Mouse (Mus musculus) activated CD4-positive, CD25-positive, alpha-beta regulatory T cell, adult 4 months (primary cell): ENCODE measurements around the gene Igfbp4. TPM values are rescaled to one million over a fixed set of nuclear protein-coding genes. Genes with fewer than 3 reads are reported as not detected.

Experiments
- ATAC-seq: one replicate; pipeline ENCODE4 v1.8.0; 2017
- polyA plus RNA-seq, 2 experiments: library from polyadenylated mRNA; unstranded; fragments of 100-300 nt; shearing (Covaris generic); gene quantifications; one replicate each; pipeline ENCODE4 v1.2.1; 2017

Igfbp4 gene
- polyA plus RNA-seq, 2 experiments from 2014 or later, result 33.7 to 43.6 TPM

DNA sequence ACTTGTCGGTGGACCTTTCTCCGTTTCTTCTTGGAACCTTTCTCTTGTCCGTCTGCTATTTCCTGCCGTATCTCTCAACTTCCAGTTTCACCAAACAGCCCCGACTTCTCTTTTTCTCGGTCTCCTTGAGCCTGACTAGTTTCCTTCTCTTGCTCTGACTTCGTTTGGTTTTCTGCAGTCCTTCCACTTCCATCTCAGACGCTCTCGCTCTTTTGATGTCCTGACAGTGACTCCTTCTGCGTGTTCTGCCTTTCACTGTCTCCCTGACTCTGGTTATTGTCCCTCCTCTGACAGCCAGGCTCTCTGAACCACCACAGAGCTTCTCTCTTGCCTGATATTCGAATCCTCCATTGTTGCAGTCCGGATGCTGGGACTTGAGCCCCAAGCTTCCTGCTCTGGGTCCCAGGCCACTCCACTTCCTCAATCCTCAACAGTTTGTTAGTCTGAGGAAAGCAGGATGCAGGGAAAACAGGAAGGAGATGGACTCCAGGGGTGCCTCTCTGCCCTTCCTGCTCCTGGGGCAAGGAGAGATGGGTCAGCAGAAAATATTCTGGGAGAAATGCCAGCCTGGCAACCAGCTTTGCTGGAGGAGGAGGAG, 1.9 kb downstream of the Igfbp4 start:
- ATAC-seq, result peak; percentile 21

DNA sequence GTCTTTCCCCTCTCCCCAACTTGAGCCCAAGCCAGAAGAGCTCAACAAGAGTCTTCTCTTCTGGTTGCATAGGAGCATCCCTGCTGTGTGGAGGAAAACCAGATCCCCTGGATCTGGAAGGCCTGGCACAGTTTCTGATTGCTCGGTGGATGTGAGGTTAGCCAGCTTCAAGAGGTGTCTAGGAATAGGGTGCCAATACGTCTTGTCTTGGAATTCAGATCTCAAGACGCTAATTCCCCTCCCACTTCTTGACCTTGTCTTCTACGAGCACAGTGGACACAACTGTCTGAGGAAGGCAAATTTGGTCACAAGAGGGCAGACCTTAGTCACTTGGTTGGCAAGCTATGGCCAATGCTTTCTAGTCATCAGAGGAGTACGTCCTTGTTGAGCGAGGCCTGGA, 2.6 kb downstream of the Igfbp4 start:
- ATAC-seq, result no peak

DNA sequence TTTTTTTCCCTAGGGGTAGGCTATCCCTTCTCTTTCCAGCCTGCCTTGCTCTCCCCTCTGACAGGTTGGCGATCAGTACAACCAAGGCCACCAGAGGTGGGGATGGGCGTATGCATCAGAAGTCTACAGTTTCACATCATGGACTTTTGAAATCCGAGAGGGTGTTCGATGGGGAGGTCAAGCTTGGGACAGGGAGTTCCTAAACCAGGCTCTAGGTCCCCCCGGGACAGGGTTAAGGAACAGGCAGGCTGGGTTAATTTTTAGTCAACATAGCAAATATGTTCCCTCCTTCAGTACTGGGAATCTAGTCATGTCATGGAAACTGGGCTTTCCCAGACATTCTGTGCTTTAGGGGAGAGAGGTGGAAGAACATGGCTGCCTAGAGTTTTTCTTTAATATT, 3.3 kb downstream of the Igfbp4 start:
- ATAC-seq, result no peak

DNA sequence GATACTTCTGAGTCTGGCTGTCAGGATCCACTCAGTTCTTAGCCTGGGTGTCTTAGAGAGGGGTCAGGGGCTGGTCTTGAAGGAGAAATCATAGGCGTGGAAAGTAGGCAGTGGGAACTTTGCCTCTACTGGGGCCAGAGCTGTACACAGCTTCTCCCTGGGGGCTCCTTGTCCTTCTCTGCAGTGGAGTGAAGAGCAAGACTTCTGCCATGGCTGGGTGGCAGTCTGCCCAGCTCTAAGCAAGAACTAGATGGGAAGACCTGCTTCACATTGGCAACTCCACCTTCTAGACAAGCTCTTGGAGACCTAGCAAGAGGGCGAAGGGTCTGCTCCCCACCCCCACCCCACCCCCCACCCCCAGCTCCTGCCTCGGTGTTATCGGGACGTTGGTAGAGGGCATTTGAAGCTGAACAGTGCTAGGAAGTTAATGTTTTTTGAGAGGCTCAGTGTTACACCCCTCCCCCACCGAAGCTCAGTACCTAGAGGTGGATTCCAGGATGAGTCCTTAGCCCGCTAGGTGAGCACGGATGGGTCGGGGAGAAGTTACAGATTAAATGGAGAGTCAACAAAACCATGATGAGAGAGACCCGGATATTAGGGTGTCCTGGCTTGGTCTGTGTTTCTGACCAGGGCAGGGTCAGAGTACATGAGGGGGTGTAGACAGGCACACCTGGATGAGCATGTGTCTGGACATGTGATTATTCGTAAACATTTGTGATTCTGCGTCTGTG, 4.3 kb downstream of the Igfbp4 start:
- ATAC-seq, result no peak

DNA sequence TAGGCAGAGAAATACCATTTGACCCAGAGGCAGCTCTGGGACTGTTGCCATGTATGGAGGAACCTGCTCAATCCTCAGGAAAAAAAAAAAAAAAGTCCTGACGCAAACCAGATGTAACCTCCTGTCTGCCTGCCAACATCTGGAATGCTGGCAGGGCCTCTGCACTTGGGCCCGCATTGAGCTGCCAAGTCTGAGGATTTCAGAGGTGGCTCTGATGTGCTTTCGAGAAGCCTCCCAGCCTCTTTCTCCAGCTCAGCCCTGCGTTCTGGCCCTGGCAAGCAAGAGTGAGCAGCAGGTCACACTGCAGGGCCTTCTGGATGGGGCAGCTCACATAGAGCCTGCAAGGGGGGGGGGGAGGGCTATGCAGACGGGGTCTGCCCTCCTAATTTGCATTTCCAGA, 6.1 kb downstream of the Igfbp4 start:
- no peak for ATAC-seq

DNA sequence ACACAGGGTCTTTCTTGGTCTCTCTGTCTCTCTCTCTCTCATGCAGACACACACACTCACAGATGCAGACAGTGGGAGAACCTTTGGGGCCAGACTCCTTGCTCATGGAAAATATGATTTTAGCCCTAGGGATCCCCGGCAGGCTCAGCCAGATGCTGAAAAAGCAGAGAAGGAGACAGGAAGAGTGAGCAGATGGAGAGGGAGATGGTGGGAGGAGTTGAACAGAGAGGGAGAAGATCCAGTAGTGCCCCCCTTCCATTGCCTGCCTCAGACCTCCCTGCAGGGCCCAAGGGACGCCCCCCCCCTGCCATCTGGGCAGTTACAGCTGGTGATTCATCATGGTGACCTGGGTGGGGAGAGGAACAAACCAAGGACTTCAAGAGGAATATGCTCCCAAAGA, 6.6 kb downstream of the Igfbp4 start:
- no peak for ATAC-seq

DNA sequence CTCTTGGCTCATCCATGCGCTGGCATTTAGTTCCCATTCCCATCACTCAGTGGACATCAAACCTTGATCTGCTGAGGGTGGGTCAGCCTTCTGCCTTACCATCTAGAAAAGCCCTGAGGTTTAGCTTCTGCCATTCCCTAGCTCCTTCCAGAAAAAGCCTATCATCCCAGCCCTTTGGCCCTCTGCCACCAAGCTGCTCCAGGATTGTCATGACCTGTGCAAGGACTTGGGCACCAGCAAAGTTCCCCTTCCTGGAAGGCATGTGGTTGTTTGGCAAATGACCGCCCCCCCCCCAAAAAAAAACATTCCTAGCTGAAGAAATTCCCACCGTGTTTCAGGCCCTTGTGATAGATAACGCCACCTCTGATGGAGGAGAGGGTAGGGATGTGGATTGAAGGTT, 14.1 kb downstream of the Igfbp4 start:
- no peak for ATAC-seq

DNA sequence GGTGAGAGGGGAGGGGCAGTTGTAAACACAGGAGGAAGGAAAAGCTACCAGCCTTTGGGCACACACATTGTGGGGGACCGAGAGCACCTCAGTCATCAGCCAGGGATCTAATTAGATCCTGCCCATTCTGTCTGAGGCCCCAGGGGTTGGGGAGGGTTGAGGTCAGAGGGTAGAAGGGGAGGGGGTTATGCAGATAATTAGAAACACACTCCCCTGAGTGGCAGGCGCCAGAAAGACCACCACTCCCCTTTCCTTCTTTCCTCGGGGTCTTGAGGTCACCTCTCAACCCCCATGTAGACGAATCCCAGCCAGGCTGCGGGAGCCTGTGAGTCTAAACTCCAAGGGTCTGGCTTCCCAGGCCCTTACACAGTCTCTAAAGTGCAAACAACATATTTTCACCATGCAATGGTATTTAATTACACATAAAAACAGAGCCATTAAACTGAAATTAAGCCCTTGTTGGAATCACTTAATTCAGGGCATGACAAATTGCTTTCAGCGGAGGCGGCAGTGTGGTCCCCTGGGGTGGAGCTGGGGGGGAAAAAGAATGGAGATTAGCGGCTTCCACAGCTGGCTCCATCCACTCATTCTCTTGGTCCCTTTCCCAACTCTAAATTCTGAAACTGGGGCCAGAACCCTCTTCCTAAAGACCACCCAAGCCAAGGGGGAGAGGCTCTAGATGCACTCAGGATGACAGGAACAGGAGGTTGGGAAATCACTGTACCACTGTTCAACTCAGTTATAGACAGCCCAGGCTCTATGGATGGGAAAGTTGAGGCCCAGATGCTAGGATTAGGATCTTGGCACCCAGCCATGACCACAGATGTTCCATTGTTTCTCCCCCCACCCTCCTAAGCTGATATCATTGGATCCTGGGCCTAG, 14.8 kb downstream of the Igfbp4 start:
- ATAC-seq, result no peak

DNA sequence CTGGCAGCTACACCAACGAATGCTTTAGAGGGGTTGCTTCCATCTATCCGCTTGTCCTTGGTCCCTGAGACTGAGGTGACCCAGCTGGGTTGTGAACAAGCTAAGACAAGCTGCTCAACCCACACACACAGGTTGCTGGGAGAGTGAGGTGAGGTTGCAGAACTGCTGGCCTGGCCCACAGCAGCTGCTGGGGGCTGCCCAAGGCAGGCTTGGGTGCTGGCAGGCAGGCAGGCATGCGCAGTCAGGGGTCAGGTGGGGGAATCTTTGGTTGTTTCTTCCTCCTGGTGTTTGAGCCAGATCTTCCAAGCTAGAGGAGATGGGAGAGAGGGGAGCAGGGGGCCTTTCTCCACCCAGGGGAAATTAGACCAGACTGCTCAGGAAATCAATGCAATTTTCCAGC, 19.4 kb downstream of the Igfbp4 start:
- no peak for ATAC-seq

DNA sequence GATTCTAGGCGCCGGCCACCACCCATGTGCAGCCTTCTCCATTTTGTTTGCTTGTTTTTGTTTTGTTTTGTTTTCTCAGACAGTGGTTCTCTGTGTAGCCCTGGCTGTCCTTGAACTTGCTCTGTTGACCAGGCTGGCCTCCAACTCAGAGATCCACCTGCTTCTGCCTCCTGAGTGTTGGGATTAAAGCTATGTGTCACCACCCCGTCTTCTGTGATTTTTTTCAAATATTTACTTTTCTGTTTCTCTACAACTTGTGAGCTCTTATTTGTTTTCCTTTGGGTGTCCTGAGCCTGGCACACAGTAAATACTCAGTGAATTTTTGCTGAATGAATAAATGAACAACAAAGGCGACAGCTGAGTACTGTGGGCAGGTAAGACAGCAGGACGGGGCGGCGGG, 21.6 kb downstream of the Igfbp4 start:
- ATAC-seq, result no peak

DNA sequence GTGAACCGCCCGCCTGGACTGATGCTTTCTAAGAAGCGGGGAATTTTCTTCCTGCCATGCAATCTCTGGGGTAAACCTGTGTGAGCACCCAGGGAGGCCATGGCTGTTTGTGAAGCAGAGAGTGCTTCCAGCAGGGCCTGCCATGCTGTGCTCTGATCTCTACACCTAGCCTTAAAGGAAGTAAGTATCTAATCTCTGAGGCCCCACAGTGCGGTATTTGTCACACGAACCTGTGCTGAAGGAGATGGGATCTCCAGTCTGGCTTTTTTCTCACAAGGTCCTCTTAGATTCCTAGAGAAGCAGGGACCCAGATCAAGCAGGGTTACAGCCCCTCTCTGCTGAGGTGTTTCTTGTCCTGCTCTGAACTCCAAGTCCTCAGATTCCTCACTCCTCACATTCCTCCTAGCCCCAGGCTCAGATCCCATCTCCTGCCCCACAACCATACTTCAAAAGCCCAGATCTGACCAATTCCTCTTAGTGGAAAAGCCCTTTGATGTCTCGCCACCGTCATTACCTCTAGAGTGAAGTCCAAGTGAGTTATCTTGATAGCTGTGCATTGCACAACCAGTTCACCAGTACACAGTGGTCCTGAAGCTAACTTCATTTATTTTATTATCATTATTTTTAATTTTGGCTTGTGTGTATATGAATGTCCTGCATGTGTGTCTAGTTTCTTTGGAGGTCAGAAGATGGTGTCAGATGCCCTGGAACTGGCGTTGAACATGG, 22.5 kb downstream of the Igfbp4 start:
- no peak for ATAC-seq

DNA sequence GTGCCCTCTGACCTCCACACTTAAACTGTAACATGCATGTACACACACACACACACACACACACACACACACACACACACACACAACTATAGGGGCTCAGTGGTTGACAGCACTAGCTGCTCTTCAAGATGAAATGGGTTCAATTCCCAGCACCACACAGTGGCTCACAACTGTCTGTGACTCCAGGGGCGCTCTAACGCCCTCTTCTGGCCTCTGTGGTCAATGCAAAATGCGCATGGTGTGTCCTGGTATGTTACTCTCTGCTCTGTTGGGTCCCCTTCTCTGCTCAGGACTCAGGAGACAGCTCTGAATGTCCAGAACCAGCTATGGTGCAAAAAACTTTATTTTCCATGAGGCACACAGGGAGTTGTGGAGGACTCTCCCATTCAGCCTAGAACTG, 24.3 kb downstream of the Igfbp4 start:
- ATAC-seq, result no peak

DNA sequence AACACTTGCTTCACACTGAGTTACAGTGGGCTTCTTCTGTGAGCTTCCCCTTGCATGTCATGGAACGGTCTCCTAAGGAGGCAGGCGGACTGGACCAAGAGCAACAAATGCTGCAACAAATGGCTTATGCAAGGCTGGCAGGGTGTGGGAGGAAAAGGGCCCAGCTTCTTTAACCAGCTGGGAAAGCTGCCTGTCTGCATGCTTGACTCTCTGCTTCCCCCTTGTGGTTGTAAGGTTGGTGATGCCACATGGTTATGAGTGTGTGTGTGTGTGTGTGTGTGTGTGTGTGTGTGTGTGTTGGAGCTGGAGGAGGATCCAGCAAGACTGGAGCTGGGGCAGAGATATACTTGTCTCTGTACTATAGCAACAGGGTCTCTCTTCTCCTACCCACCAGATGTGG, 24.9 kb downstream of the Igfbp4 start:
- ATAC-seq, result no peak

DNA sequence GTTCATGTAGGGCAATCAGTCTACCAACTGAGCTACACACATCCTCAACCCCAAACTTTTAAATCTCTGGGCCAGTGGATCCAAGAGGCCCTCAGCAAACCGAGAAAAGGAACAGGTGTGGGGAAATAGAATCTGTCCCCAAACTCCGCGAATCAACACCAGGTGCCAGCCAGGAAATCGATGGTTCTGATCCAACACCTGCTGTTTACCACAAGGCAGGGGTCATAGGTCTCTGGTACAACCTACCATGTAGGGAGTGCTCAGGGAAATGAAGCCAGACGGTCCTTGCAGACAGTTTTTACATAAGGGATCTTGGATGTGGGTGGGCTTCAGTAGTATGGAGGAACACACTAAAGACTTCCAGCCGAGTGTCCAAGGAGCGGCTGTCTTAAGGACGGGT, 26.5 kb downstream of the Igfbp4 start:
- ATAC-seq, result no peak

DNA sequence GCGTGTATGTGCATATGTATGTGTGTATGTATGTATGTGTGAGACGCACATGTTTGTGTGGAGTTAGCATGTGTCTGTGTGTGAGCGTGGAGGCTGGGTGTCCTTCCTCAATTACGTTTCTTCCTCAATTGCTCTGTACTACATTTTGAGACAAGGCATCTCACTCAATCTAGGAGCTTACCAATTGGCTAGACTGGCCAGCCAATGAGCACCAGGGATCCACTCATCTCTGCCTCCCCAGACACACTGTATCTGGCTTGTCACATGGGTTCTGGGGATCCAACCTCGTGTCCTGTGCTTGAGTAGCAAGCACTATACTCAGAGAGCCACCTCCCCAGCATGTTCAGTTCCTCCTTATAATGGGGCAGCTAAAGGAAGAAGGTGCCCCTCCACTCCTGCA, 27.4 kb downstream of the Igfbp4 start:
- ATAC-seq, result no peak

DNA sequence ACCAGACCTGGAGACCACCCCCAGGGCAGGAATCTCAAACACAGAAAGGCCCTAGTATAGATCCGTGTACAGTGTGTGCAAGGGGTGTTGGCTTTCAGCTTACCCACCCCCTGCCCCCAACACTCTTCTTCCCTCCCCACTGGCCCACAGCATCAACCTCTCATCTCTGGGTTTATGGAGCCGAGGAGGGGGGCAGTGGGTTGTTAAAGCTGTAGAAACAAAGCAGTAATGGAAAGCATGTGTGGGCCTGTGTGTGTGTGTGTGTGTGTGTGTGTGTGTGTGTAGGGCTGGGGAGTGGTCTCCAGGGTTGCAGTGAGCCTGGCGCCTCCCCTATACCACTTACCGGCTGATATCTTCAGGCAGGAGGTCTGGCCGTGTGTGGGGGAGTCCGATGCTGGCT, 30.8 kb downstream of the Igfbp4 start:
- ATAC-seq, result no peak

DNA sequence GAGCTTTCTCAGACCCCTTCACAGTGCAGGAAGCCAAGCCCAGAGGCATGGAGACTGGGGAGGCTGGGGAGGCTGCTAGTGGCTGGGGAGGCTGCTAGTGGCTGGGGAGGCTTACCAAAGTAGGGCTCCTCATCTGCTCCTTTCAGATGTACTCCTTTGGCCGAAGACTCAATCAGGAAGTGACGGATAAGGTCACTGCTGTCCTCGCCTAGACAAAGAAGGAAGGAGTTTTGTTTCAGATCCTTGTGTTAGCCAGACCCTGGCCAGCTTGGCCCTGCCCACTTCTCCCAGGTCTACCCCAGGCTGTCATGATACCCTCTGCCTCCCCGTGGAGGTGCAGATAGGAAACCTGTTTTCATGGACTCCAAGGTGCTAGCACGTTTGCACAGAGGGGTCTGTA, 32.7 kb downstream of the Igfbp4 start:
- ATAC-seq, result no peak

DNA sequence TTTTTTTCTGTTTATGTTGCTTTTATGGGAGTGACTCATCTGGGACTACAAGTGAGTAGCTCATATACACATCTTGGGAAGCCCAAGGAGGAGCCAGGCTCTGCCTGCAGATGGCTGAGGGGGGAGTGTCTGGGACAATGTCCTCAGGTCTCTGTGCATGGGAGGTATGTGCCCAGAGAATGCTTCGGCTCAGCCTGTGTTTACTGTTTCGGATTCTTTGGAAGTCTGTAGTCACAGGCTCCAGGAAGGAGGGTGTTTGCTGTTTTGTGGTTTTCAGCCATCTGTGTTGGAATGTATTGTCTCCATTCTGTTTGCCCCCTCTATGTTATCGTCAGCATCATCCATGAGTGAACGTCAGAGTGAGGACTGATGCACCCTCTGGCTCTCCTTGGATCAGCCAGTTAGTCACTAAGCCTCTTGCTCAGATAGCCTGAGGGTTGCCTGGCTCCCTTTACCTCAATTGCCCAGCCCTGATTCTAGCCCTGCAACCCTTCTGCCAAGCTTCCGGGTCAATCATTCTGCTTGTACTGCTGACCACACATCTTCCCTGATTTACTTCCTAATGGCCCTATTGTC, 35.8 kb downstream of the Igfbp4 start:
- no peak for ATAC-seq

DNA sequence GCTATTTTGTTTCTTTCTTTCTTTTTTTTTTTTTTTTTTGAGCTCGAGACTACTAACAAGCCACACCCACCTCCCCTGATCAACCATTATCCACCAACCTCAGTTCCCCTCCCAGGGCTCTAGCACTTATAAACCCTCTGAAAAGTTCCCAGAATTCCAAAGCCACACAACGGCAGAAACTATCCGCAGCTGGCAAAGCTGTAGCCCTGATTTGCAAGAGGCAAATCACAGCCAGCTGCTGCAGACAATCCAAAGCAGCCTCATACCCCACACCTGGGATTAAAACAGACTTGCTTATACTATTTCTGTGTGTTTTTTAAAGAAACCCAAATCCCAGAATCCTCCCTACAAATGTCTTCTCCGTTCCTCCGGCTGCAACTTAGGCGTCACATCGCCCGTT, 36.8 kb downstream of the Igfbp4 start:
- no peak for ATAC-seq

DNA sequence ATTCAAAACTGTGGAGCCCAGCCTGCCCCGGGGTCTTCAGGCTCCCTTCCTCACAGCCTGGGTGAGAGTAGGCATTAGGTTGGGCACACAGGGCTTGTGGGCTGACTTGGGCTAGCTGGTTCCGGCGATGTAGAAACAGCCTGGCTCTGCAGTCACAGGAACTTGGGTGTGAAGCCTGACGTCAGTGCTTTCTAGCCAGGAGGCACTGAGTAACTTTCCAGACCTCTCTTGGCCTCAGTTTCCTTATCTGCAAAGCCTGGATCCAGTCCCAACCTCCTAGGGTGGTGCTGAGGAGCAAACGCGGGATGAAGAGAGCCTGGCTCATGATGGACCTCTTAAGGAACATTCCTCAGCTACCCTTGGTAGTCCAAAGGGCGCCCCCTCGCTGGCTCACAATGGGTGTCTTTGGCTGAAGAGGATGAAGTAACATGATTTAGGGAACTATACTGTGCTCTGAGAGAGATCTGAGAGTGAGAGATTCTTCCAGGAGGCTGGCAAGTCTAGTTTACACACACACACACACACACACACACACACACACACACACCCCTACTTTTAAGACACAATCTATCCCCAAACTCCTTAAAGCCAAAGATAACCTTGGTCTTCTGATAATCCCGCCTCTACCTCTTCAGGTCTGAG, 40.0 kb downstream of the Igfbp4 start:
- ATAC-seq, result no peak

DNA sequence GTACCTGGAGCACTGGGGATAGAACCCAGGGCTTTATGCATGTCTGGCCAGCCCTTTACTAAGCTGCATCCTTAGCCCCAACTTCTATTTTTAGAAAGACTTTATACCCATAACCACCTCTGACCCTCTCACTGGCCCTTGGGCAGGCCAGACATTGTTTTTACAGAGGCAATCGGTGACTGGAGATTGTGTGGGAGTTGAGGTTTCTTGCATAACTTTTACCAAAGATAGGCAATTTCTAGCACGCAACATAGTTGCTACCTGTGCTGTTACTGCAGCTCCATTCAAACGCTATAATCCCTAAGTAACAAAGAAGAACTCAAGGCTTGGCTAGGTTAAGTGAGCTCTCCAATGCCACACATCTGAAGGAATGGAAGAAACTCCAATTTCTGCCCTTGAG, 40.5 kb downstream of the Igfbp4 start:
- no peak for ATAC-seq

DNA sequence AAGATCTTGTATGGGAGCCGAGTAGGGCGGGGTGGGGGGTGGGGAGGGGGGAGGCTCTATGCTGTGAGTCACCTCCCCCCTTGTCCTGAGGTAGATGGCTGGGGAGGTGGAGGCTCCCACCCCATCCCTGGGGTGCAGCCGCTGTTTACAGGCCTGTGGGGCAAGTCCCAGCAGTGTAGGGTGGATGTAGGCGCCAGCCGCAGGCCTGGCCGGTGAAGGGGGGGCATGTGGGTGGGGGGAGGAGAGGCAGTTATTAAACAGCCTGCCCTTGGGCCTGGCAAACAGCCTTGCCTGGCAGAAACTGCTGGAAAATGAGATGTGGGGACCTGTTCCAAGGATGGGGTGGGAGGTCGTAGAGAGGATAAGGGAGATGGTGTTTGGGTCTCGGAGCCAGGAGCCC, 41.1 kb downstream of the Igfbp4 start:
- ATAC-seq, result no peak
